Mouse (Mus musculus) cerebellum, adult 9-11 months (tissue): ENCODE data around the gene Gpbar1.
A peak's percentile ranks its signal among the peaks of the same experiment; 100 is the strongest.

Source experiments
- DNase-seq: peaks from one replicate; pipeline ENCODE4 v3.0.0; 2022

The Gpbar1 gene

GRCm38 (mm10) chr1:74278538-74278937 lies at the start of gene Gpbar1:
TSS of gene Gpbar1 (plus strand) at chr1:74278550.
- peak; percentile 18 for DNase-seq

- no peak for DNase-seq
Measured at GRCm38 (mm10) chr1:74229942-74230341, 48.4 kb upstream of the Gpbar1 start.

GRCm38 (mm10) chr1:74230992-74231391 lies 47.4 kb upstream of the Gpbar1 start:
- DNase-seq = no peak

- DNase-seq = peak; percentile 97
Measured at GRCm38 (mm10) chr1:74235938-74236589, 42.3 kb upstream of the Gpbar1 start, which contains the start of gene Arpc2. TSS of gene Arpc2 (plus strand) at chr1:74236084.

- DNase-seq = no peak
Measured at GRCm38 (mm10) chr1:74236590-74237317, 41.6 kb upstream of the Gpbar1 start.

GRCm38 (mm10) chr1:74237671-74238070 lies 40.7 kb upstream of the Gpbar1 start:
- no peak for DNase-seq

GRCm38 (mm10) chr1:74238136-74238535 lies 40.2 kb upstream of the Gpbar1 start:
- no peak for DNase-seq

- no peak for DNase-seq
Measured at GRCm38 (mm10) chr1:74239162-74239561, 39.2 kb upstream of the Gpbar1 start.

- DNase-seq = no peak
Measured at GRCm38 (mm10) chr1:74239618-74240017, 38.7 kb upstream of the Gpbar1 start.

- DNase-seq = no peak
Measured at GRCm38 (mm10) chr1:74240311-74240710, 38.0 kb upstream of the Gpbar1 start.

GRCm38 (mm10) chr1:74240832-74241231 lies 37.5 kb upstream of the Gpbar1 start:
- no peak for DNase-seq

GRCm38 (mm10) chr1:74245525-74245924 lies 32.8 kb upstream of the Gpbar1 start:
- DNase-seq = no peak

- no peak for DNase-seq
Measured at GRCm38 (mm10) chr1:74248799-74249198, 29.6 kb upstream of the Gpbar1 start.

GRCm38 (mm10) chr1:74249331-74249980 lies 28.9 kb upstream of the Gpbar1 start:
- DNase-seq = no peak

GRCm38 (mm10) chr1:74250096-74250495 lies 28.3 kb upstream of the Gpbar1 start:
- no peak for DNase-seq

- no peak for DNase-seq
Measured at GRCm38 (mm10) chr1:74255704-74256345, 22.5 kb upstream of the Gpbar1 start.

- no peak for DNase-seq
Measured at GRCm38 (mm10) chr1:74256782-74257181, 21.6 kb upstream of the Gpbar1 start.

GRCm38 (mm10) chr1:74262510-74262909 lies 15.8 kb upstream of the Gpbar1 start:
- DNase-seq = no peak

GRCm38 (mm10) chr1:74268750-74269149 lies 9.6 kb upstream of the Gpbar1 start:
- no peak for DNase-seq

- no peak for DNase-seq
Measured at GRCm38 (mm10) chr1:74271659-74272058, 6.7 kb upstream of the Gpbar1 start.

- no peak for DNase-seq
Measured at GRCm38 (mm10) chr1:74275015-74275414, 3.3 kb upstream of the Gpbar1 start.

GRCm38 (mm10) chr1:74277041-74277440 lies 1.3 kb upstream of the Gpbar1 start:
- no peak for DNase-seq

- no peak for DNase-seq
Measured at GRCm38 (mm10) chr1:74277883-74278537, 340 bp upstream of the Gpbar1 start.
